Mouse (Mus musculus) heart, embryonic 10.5 days (tissue): ENCODE measurements around the gene Map1b. TPM values are rescaled to one million over a fixed set of nuclear protein-coding genes. Genes with fewer than 3 reads are reported as not detected.

Experiments used
- DNase-seq: peaks from one replicate; pipeline ENCODE4 v3.0.0-alpha.2; 2017; ENCODE audit warnings: low spot score
- H3K27ac ChIP-seq: fragments of 300-500 bp; sonication (generic); 2 replicates; pipeline ENCODE4 v1.5.1; 2016; ENCODE audit warnings: mild to moderate bottlenecking
- H3K27me3 ChIP-seq: fragments of 300-500 bp; sonication (generic); 2 replicates; pipeline ENCODE4 v1.6.1; 2016; ENCODE audit warnings: mild to moderate bottlenecking; ENCODE audit not compliant: poor library complexity, insufficient read depth, severe bottlenecking
- H3K36me3 ChIP-seq: fragments of 300-500 bp; sonication (generic); 2 replicates; pipeline ENCODE4 v1.6.1; 2016; ENCODE audit warnings: mild to moderate bottlenecking, moderate library complexity
- H3K4me1 ChIP-seq: fragments of 300-500 bp; sonication (generic); 2 replicates; pipeline ENCODE4 v1.6.1; 2016; ENCODE audit warnings: mild to moderate bottlenecking
- H3K4me3 ChIP-seq: fragments of 300-500 bp; sonication (generic); 2 replicates; pipeline ENCODE4 v1.5.1; 2016; ENCODE audit warnings: mild to moderate bottlenecking, moderate library complexity
- H3K9me3 ChIP-seq: fragments of 300-500 bp; sonication (generic); 2 replicates; pipeline ENCODE4 v1.6.1; 2016; ENCODE audit warnings: mild to moderate bottlenecking, moderate library complexity
- WGBS: fragments of 180-500 bp; shearing (Covaris S2); methylation state at CpG from one replicate; pipeline ENCODE4 v1.1.7; 2016; 5-methylcytosine and 5-hydroxymethylcytosine counted together
- polyA plus RNA-seq: library from polyadenylated mRNA; unstranded; fragments of >200 nt; fragmentation: Nextera tagmentation; extraction: Ambion mirVana; gene quantifications from 2 replicates; pipeline ENCODE4 v1.2.1, GENCODE M21; 2016

The Map1b gene
- polyA plus RNA-seq, 1 experiment from 2014 or later = 186 TPM

DNA sequence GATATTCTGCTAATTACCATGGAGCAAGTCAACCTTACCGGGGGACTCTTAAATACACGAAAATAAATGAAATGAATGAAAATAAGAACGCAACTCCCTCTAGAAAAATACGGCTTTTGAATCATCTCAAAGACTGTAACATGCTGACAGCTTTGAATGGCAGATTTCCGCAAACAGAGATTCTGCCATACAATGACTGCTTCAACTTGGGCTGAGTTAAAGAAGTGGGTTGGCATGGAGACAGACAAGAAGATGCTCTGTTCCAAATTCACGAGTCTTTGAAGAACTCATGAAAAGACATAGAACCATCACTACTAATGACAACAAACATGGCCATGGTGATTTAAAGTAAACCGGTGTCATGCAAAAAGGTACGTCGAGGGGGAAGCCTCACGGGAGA lies 21.9 kb downstream of the Map1b start:
- whole genome bisulfite sequencing = 88% methylated on average over 10 of the region's 10 CpGs

DNA sequence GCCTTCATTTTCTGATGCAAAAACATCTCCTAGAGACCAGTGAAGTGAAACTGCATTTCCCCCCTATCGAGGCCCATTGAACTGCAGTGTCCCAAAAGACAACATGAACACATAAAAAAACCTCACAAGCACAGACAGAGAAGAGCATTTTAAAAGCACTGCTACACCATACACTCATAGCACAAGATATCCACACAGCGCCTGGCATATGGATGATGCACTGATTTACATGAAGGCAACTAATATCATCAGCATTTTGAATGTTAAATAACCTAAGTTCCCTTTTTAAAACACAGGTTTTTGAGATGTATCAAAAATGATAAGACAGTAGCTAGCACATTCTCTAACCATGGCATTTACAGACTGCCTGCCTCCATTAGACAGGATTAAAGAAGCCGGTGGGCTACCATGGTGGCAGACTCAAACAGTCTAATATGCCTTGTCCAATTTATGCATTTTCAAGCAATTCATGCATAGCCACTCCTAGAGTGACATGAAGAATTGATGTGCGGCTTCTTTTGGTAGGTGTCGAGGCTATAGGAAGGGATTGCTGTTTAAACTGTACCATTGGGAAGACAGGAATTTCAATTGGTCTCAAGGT lies 22.9 kb downstream of the Map1b start:
- H3K4me3 ChIP-seq = no peak overlapping the region
- H3K4me1 ChIP-seq = peaks cover 18% of the 10 kb centered on the region
- H3K36me3 ChIP-seq = peaks cover 9% of the 10 kb centered on the region
- no peaks in the 10 kb centered on the region for H3K9me3 ChIP-seq
- 87% methylated on average over 5 of the region's 5 CpGs for WGBS
- H3K27ac ChIP-seq = no peak overlapping the region
- no peaks in the 10 kb centered on the region for H3K27me3 ChIP-seq
- DNase-seq = no peak

More for the DNA sequence above, 21.9 kb downstream of the Map1b start:
- Histone ChIP-seq H3K27me3 (no peaks in the 10 kb centered on the region), H3K27ac (no peak overlapping the region), H3K4me1 (peaks cover 18% of the 10 kb centered on the region), H3K36me3 (peaks cover 9% of the 10 kb centered on the region), H3K4me3 (no peak overlapping the region), H3K9me3 (no peaks in the 10 kb centered on the region)
- no peak for DNase-seq

DNA sequence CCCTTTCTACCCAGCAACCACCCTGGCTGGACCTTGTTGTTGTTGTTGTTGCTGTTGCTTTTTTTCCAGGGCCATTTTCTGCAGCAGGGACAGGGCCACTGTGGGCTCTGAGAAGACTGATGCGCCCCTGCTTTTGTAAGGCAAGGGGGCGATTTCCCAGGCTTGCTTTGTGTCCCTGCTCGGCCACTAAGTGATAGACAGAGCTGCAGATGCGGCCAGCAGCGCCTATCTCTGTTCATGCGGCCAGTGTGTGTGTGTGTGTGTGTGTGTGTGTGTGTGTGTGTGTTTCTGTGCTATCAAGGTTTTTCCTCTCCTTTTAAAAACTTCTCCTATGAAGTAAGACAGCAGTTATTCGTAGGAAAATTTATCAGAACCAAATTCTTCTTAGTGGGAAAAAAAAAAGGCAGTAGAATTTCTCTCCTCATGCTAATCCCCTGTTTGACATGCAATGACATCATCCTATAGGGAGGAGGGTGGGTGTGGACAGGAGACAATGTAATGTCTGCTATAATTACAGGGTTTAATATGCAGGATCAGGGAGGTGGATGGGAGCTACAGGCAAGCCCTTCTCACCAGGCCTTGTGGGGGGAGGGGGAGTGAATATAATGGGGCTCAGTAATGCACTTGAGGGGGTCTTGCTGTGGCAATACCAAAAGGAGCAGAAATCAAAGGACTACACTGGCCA lies 23.6 kb downstream of the Map1b start:
- 48% methylated on average over 7 of the region's 7 CpGs for WGBS
- no peak overlapping the region for H3K27ac ChIP-seq
- H3K27me3 ChIP-seq = no peaks in the 10 kb centered on the region
- DNase-seq = no peak
- peaks cover 18% of the 10 kb centered on the region for H3K4me1 ChIP-seq
- H3K36me3 ChIP-seq = peaks cover 10% of the 10 kb centered on the region
- H3K4me3 ChIP-seq = no peak overlapping the region
- no peaks in the 10 kb centered on the region for H3K9me3 ChIP-seq

DNA sequence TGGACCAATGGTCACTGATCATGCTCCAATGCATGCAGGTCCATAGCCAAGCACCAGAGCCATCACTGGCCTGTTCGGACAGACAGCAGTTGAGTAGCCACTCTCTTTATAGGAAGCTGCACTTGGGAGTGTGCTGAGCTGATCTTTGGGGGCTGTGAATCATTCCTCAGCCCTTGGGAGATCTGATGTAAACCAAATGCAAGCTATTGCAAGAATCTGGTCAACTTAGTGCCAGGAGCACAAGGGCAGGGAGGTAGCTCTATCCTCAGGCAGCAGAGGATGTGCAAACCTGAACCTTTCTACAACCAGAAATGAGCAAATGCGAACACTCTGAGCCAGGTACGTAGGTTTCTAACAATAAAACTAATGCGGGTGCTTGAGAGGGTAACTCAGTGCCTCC lies 26.3 kb downstream of the Map1b start:
- no peaks in the 10 kb centered on the region for H3K27me3 ChIP-seq
- peaks cover 23% of the 10 kb centered on the region for H3K4me1 ChIP-seq
- no peak for DNase-seq
- no peak overlapping the region for H3K27ac ChIP-seq
- WGBS = 90% methylated on average over 4 of the region's 4 CpGs
- H3K9me3 ChIP-seq = no peaks in the 10 kb centered on the region
- H3K4me3 ChIP-seq = no peak overlapping the region
- H3K36me3 ChIP-seq = peaks cover 21% of the 10 kb centered on the region

DNA sequence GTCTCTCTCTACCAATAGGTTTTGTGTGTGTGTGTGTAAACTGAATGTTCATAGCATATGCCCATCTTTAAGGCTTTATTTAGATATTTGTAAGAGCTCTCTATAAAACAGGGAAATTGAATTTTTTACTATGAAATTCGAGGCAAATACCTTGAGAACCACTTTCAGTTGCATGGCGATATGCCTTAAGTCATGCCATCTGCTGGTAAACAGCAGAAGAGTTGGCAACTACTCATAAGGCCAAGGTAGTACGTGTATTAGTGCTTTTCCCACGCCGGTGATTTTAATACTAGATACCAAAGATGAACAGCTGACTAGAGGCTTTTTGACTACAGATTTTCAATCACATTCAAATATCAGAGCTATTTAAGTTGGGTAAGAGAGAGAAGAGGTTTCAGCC lies 27.2 kb downstream of the Map1b start:
- 92% methylated on average over 5 of the region's 5 CpGs for WGBS
- Histone ChIP-seq H3K4me1 (peaks cover 29% of the 10 kb centered on the region), H3K4me3 (no peak overlapping the region), H3K27ac (no peak overlapping the region), H3K27me3 (no peaks in the 10 kb centered on the region), H3K9me3 (no peaks in the 10 kb centered on the region), H3K36me3 (peaks cover 16% of the 10 kb centered on the region)
- DNase-seq = no peak

- Histone ChIP-seq H3K4me1 (peaks cover 29% of the 10 kb centered on the region), H3K27me3 (no peaks in the 10 kb centered on the region), H3K27ac (no peak overlapping the region), H3K36me3 (peaks cover 16% of the 10 kb centered on the region), H3K9me3 (no peaks in the 10 kb centered on the region), H3K4me3 (no peak overlapping the region)
- WGBS = 94% methylated on average over 9 of the region's 9 CpGs
- DNase-seq = no peak
Observed at GRCm38 (mm10) chr13:99485861-99486260, 30.5 kb downstream of the Map1b start.

DNA sequence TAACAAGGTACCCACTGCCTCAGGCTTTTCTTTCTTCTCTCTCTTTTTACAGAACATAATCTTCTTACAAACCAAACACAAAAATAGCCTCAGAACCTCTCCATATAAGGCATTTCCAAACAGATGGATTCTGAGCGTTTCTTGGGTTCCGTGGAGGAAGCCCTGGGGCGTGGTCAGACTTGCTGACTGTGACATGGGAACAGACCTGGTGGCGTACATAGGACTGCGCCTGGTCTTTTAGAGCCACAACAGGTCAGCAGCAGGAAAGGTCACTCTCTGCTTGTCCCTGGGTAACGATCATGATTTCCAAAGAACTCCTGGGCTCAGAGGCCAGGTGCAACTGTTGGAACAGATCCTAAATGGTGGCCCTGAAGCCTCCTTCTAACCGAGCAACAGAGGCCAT lies 31.0 kb downstream of the Map1b start:
- Histone ChIP-seq H3K27me3 (no peaks in the 10 kb centered on the region), H3K4me1 (peaks cover 31% of the 10 kb centered on the region), H3K4me3 (no peak overlapping the region), H3K36me3 (peaks cover 16% of the 10 kb centered on the region), H3K9me3 (no peaks in the 10 kb centered on the region), H3K27ac (no peak overlapping the region)
- no peak for DNase-seq
- 80% methylated on average over 7 of the region's 7 CpGs for WGBS

GRCm38 (mm10) chr13:99484905-99485304 lies 31.4 kb downstream of the Map1b start:
- Histone ChIP-seq H3K9me3 (no peaks in the 10 kb centered on the region), H3K27me3 (no peaks in the 10 kb centered on the region), H3K36me3 (peaks cover 14% of the 10 kb centered on the region), H3K4me1 (peaks cover 31% of the 10 kb centered on the region), H3K4me3 (no peak overlapping the region), H3K27ac (0 out of 2 replicates have a peak overlapping the region, but pooled peaks have one; percentile 31)
- WGBS = 69% methylated on average over 10 of the region's 10 CpGs
- DNase-seq = no peak

DNA sequence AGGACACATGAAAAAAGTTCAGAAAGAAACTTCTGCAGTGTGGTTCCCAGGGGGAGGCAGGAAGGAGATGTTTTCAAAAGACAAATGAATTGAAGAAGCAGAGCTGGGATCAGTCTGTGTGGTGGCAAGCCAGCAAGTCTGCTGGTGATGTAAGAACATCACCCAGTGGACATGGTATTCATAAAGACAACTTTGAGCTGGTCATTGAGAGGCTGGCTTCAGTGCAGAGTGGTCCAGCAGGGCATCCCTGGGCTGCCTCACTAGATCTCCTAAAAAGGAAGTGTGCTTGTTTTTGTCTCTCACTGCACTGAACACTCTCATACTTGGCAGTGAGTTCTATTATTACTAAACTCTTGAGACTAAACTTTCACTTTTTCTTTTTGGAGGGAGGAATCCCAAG lies 32.9 kb downstream of the Map1b start:
- no peak overlapping the region for H3K27ac ChIP-seq
- H3K36me3 ChIP-seq = peaks cover 20% of the 10 kb centered on the region; the same call in 1 of the 2 replicates
- no peaks in the 10 kb centered on the region for H3K27me3 ChIP-seq
- no peak for DNase-seq
- no peak overlapping the region for H3K4me3 ChIP-seq
- H3K9me3 ChIP-seq = no peaks in the 10 kb centered on the region
- peaks cover 35% of the 10 kb centered on the region for H3K4me1 ChIP-seq

GRCm38 (mm10) chr13:99475488-99475887 lies 40.9 kb downstream of the Map1b start:
- peak overlapping the region; percentile 77; the same call in 1 of the 2 replicates for H3K27ac ChIP-seq
- H3K36me3 ChIP-seq = peaks cover 22% of the 10 kb centered on the region; the same call in 1 of the 2 replicates
- DNase-seq = peak; percentile 79

GRCm38 (mm10) chr13:99475033-99475432 lies 41.3 kb downstream of the Map1b start:
- H3K27me3 ChIP-seq = no peaks in the 10 kb centered on the region
- 38% methylated on average over 5 of the region's 5 CpGs for WGBS

More at GRCm38 (mm10) chr13:99475488-99475887, 40.9 kb downstream of the Map1b start:
- peak overlapping the region; percentile 22; the same call in 1 of the 2 replicates for H3K4me3 ChIP-seq
- H3K27me3 ChIP-seq = no peaks in the 10 kb centered on the region
- H3K9me3 ChIP-seq = no peaks in the 10 kb centered on the region
- WGBS = 27% methylated on average over 6 of the region's 6 CpGs
- peaks cover 24% of the 10 kb centered on the region for H3K4me1 ChIP-seq

DNA sequence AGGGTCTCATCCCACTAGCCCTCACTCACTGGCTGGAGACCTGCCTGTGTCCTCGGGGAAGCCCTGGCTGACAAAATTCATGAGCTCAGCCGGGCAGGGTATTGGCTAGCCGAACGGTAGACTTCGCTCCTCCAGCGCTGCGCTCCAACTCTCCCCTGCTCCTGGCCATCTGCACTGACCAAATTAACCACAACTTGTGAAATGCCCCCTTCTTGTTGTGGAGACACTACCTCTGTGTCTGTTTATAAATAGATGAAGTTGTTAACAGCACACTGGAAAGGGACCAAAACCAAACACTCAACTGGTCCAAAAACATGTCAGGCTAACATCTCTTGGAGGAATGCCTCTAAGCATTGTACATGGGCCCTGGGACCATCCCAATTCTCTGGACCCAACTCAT lies 42.2 kb downstream of the Map1b start:
- H3K4me1 ChIP-seq = peaks cover 20% of the 10 kb centered on the region
- H3K4me3 ChIP-seq = no peak overlapping the region

More at GRCm38 (mm10) chr13:99475033-99475432, 41.3 kb downstream of the Map1b start:
- H3K36me3 ChIP-seq = peaks cover 22% of the 10 kb centered on the region; the same call in 1 of the 2 replicates
- peak overlapping the region; percentile 77; the same call in 1 of the 2 replicates for H3K27ac ChIP-seq
- no peak overlapping the region for H3K4me3 ChIP-seq
- no peaks in the 10 kb centered on the region for H3K9me3 ChIP-seq
- DNase-seq = no peak
- peaks cover 23% of the 10 kb centered on the region for H3K4me1 ChIP-seq

GRCm38 (mm10) chr13:99472028-99472427 lies 44.3 kb downstream of the Map1b start:
- no peak for DNase-seq
- Histone ChIP-seq H3K4me3 (no peak overlapping the region), H3K36me3 (peaks cover 15% of the 10 kb centered on the region; the same call in 1 of the 2 replicates), H3K27ac (no peak overlapping the region), H3K9me3 (no peaks in the 10 kb centered on the region), H3K4me1 (peaks cover 19% of the 10 kb centered on the region), H3K27me3 (no peaks in the 10 kb centered on the region)
- WGBS = 92% methylated on average over 9 of the region's 9 CpGs

More for the DNA sequence above, 42.2 kb downstream of the Map1b start:
- H3K36me3 ChIP-seq = peaks cover 15% of the 10 kb centered on the region; the same call in 1 of the 2 replicates
- H3K27me3 ChIP-seq = no peaks in the 10 kb centered on the region
- WGBS = 94% methylated on average over 7 of the region's 7 CpGs
- no peak overlapping the region for H3K27ac ChIP-seq
- no peak for DNase-seq
- no peaks in the 10 kb centered on the region for H3K9me3 ChIP-seq
